Mouse (Mus musculus) right cerebral cortex, adult 18-20 months (tissue): ENCODE data around the gene Gpm6b.
A peak's percentile ranks its signal among the peaks of the same experiment; 100 is the strongest.

ENCODE experiments used
- DNase-seq: peaks from one replicate; pipeline ENCODE4 v3.0.0; 2022; ENCODE audit warnings: mixed read lengths

Gpm6b gene

GRCm38 (mm10) chrX:166359927-166360440 is 121.3 kb downstream of the Gpm6b start:
- DNase-seq, result no peak

- peak; percentile 83 for DNase-seq
These were observed 121.7 kb downstream of the Gpm6b start for GRCm38 (mm10) chrX:166360455-166360854.

DNA sequence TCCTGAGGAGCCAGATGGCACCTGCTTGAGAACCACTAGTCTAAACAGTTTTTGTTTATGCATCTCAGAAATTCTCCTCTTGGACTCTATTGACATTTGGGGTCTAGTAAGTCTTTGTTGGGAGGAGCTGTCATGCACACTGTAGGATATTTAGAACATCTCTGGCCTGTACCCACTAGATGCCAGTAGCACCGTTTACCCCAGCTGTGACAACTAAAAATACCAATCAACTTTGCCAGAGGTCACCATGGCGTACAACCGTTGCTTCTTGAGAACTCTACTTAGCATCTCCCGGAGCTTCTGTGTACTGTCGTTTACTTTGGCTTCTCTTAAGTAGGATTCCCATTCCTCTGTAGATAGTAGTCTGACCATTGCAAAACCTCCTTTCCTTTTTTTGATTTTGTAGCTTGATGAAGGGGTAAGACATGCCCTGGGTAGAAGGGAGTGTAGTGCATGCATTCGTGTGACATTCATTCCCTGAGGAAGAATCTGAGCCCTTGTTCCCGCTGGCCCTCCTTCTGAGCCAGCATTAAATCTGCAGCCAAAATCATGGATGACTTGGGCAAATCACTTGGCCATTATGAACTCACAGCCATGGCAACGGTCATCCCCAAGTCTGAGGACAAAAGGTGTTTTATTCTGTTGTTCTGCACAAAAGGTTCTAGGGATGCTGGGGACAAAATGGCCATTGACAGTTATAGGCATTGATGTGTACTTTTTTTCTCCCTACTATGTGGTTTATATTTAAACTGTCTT is 126.9 kb downstream of the Gpm6b start:
- DNase-seq, result peak; percentile 20

GRCm38 (mm10) chrX:166376681-166377328 is 138.1 kb downstream of the Gpm6b start:
- DNase-seq, result no peak

DNA sequence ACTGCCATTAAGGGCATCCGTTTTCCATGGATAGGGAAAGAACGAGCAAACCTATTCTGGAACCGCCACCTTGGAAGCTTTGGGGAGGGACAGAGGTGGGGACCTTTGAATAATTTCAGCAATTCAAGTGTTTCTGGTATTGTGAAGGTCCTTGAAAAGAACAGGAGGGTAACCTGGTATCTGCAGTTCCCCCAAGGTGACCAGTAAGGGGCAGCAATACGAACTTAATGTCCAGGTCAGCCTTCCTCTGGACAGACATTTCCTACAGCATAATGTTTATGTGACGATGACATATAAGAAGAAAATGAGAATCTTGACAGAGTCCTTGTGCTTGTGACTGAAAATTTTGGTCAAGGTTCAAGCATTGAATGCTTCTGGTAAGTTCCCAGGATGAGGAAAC is 139.9 kb downstream of the Gpm6b start:
- no peak for DNase-seq

DNA sequence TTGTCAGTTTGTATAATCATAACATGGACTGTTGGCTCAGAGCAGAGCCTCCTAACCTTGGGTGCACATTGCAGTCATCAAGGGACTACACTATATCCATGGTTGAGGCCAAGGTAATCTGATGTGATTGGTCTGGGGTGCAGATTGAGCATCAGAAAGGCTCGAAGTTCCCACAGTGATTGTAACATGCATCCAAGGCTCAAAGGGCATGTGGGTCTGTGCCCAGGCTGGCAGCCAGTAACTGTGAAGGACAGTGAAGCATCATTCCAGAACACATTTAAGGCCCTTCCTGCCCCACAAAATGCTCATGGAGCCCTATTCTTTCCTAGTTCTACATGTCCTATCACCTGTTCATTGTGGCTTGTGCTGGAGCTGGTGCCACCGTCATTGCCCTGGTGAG is 144.9 kb downstream of the Gpm6b start:
- no peak for DNase-seq

DNA sequence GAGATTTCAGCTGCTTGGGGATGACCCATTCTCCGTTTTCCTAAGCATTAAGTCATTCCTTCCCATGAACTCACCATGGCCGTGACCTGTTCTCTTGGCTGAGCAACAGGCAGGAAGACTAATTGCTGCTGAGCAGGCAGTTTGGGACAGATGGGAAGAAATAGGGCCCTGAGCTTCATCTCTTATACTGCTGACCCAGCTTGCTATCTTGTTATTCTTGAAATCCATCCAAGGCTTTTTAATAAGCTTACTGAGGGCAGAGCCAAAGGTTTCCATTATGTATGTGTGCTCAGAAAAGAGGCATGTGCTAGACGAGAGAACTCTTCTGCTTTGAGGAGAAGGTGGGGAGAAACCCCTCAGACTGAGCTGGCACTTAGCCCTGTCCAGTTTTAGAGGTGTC is 146.2 kb downstream of the Gpm6b start:
- DNase-seq, result no peak

DNA sequence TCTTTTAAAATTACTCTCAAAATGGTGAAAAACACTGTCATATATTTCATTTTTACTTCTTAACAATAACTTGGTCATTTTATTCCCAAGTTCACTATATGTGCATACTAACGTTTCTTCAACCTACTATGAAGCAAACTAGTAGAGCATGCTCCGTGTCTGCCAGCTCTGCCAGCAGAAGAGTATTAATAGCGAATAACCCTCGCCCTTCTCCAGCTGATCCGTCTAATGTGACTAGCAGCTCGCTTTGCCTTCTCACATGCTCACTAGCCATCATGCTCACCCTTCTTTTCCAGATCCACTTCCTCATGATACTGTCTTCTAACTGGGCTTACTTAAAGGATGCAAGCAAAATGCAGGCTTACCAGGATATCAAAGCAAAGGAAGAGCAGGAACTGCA is 147.9 kb downstream of the Gpm6b start:
- DNase-seq, result no peak

DNA sequence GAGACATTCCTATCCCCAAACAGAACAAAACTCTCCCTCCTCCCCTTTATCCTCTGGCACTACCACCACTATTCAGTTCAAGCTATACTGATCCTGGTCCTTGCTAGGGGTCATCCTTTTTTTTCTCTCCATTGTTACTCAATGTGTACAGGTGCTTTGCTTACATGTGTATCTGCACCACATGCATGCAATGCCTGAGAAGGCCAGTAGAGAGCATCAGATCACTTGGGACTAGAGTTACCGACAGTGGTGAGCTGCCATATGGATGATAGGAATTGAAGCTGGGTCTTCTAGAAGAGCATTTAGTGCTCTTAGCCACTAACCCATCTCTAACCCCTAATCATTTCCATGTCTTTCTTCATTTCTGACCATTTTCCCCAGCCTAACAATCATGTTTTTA is 155.0 kb downstream of the Gpm6b start:
- DNase-seq, result no peak

- no peak for DNase-seq
These were observed 169.2 kb downstream of the Gpm6b start for GRCm38 (mm10) chrX:166407865-166408264.

DNA sequence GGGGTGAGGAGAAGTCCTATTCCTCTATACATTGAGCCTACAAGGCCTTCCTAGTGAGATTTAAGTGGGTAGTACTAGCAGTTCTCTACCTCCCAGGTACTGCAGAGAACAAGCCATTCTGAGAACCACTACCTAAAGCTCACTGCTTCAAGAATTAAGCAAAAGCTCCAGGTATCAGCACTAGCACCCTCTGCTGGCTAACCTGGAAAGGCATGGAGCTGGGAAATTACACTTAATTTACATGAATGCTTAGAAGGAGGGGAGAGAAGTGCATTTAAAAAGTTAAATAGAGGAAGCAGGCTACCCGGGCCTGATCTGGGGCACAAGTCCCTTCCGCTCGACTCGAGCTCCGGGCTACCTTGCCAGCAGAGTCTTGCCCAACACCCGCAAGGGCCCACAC is 177.5 kb downstream of the Gpm6b start:
- DNase-seq, result no peak

DNA sequence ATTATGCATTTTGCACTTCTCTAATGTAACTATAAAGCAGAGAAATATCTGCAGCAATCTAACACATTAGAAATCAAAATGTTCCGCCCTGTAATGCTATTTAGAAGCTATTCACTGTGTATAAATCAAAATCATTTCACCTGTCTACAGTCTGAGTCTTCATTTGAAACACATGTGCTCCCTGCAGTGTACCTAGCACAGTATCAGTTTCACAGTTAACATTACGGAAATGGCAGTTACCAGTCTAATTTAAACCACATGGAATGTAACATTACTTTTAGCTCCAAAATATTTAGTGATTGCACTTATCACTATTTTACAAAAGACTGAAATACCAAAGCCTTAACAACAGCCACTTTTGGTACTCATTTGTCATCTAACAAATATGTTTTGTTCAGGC is 196.1 kb downstream of the Gpm6b start:
- no peak for DNase-seq
